Mouse (Mus musculus) adrenal gland, adult 2 months (tissue): ENCODE results near the gene Hhat. TPM values are rescaled to one million over a fixed set of nuclear protein-coding genes. Genes with fewer than 3 reads are reported as not detected.

Source experiments
- DNase-seq: peaks from one replicate; pipeline ENCODE4 v3.0.0; 2021
- long read RNA-seq: library from polyadenylated mRNA; stranded (forward); transcript quantifications from one replicate; pipeline ENCODE4 v2.0.0, GENCODE M21; 2021
- polyA plus RNA-seq: library from polyadenylated mRNA; depleted of rRNA; stranded (reverse); fragments of >200 nt; gene quantifications from 2 replicates; pipeline ENCODE4 v1.2.3, GENCODE M21; 2012; rRNA removed
- total RNA-seq, 2 experiments: library from RNA; stranded (reverse); gene quantifications; 2 replicates each; pipeline ENCODE4 v1.2.3; 2021

Gene Hhat
- 1 to 10 TPM; 4.9 to 5.6 TPM for total RNA-seq
- 12.8 and 15.1 TPM in 2 replicates for polyA plus RNA-seq
- long read RNA-seq, partial matches to known transcripts = 1 of 3 reads
- long read RNA-seq, other reads (novel, unspliced or antisense) = 0 of 3 reads

- DNase-seq = peak; percentile 86
Measured at GRCm38 (mm10) chr1:192770495-192771331, at the start of gene Hhat. Hhat (minus strand) TSS chr1:192771223.

GRCm38 (mm10) chr1:192818334-192818733 is 47.3 kb upstream of the Hhat start:
- no peak for DNase-seq

- no peak for DNase-seq
Measured at GRCm38 (mm10) chr1:192815789-192816188, 44.8 kb upstream of the Hhat start.

- DNase-seq = no peak
Measured at GRCm38 (mm10) chr1:192814700-192815099, 43.7 kb upstream of the Hhat start.

GRCm38 (mm10) chr1:192812758-192813157 is 41.7 kb upstream of the Hhat start:
- DNase-seq = no peak

GRCm38 (mm10) chr1:192812290-192812689 is 41.3 kb upstream of the Hhat start:
- DNase-seq = no peak

- no peak for DNase-seq
Measured at GRCm38 (mm10) chr1:192806168-192807157, 35.4 kb upstream of the Hhat start.

- DNase-seq = no peak
Measured at GRCm38 (mm10) chr1:192800338-192800737, 29.3 kb upstream of the Hhat start.

- no peak for DNase-seq
Measured at GRCm38 (mm10) chr1:192799165-192799991, 28.4 kb upstream of the Hhat start.

- DNase-seq = no peak
Measured at GRCm38 (mm10) chr1:192798212-192799164, 27.5 kb upstream of the Hhat start.

- DNase-seq = no peak
Measured at GRCm38 (mm10) chr1:192797011-192797274, 25.9 kb upstream of the Hhat start.

GRCm38 (mm10) chr1:192796201-192797010 is 25.4 kb upstream of the Hhat start:
- DNase-seq = no peak

GRCm38 (mm10) chr1:192794957-192795745 is 24.1 kb upstream of the Hhat start:
- no peak for DNase-seq

GRCm38 (mm10) chr1:192791897-192792361 is 20.9 kb upstream of the Hhat start:
- DNase-seq = no peak

- DNase-seq = no peak
Measured at GRCm38 (mm10) chr1:192790442-192790841, 19.4 kb upstream of the Hhat start.

GRCm38 (mm10) chr1:192789828-192790227 is 18.8 kb upstream of the Hhat start:
- DNase-seq = no peak

GRCm38 (mm10) chr1:192789111-192789522 is 18.1 kb upstream of the Hhat start:
- peak; percentile 42 for DNase-seq

- no peak for DNase-seq
Measured at GRCm38 (mm10) chr1:192786194-192786593, 15.2 kb upstream of the Hhat start.
